Mouse (Mus musculus) heart, adult 10 weeks (tissue): ENCODE results near the gene Bak1. TPM values are rescaled to one million over a fixed set of nuclear protein-coding genes. Genes with fewer than 3 reads are reported as not detected.

Experiments used
- polyA plus RNA-seq: library from polyadenylated mRNA; stranded (reverse); fragments of 350-450 nt; fragmentation: Illumina TruSeq; extraction: RNeasy Lipid Tissue Mini Kit (QIAGEN cat#74804); gene quantifications from one replicate; pipeline ENCODE4 v1.2.3, GENCODE M21; 2014; ENCODE audit warnings: low read depth, low replicate concordance

Gene Bak1
- polyA plus RNA-seq, result 15.3 TPM

DNA sequence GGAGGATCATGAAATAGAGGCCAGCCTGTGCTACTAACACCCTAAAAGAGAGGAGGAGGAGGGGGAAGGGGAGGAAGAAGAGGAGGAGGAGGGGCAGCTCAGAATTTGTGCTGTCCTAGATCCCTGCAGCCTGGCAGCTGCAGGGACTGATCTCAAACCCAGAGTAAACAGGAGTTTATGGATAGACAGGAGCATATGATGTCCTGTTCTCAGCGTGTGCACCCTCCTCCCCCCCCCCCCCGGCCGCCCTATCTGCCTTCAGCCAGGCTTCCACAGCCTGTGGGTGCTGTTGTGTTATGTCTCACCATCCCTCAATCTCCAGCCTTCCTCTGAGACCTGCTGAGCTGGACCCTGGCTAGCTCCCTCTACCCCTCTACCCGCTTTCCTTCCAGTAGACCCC is at the start of gene Bak1:
Gene Bak1 (minus strand): TSS at position 101 of the 400 bp plus-strand sequence.

DNA sequence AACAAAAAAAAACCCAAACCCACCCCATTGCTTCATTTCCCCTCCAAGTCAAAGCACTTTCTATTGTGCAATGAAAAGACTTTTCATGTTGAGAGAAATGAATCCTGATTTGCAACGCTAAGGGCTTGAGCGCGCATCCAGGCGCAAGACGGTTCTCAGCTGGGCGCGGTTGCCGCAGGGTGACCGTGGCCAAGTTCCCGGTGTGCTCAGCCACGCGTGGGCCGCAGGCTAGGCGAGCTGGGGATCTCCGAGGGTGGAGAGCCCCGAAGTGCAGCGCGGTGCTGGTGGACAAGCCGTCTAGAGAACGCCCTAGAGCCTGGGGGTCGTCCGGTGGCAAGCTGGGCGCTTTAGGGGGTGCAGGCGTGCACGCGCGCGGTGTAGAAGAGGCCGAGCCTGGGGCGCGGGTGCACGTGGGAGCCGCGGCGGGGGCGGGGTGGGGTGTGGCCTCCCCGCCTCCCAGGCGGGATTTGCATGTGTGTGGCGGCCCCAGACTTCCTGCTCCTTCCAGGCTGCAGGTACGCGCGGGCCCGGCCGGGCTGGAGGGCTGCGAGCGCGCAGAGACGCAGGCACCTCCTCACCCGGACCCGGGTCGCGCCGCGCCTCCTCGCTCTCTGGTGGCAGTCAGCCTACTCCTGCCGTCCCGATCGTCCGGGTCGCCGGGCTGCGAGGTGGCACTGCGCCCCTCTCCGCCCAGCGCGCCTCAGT is 28.2 kb upstream of the Bak1 start, which contains the start of gene Itpr3:
Gene Itpr3 (plus strand): TSS at position 493 of the 705 bp plus-strand sequence.

DNA sequence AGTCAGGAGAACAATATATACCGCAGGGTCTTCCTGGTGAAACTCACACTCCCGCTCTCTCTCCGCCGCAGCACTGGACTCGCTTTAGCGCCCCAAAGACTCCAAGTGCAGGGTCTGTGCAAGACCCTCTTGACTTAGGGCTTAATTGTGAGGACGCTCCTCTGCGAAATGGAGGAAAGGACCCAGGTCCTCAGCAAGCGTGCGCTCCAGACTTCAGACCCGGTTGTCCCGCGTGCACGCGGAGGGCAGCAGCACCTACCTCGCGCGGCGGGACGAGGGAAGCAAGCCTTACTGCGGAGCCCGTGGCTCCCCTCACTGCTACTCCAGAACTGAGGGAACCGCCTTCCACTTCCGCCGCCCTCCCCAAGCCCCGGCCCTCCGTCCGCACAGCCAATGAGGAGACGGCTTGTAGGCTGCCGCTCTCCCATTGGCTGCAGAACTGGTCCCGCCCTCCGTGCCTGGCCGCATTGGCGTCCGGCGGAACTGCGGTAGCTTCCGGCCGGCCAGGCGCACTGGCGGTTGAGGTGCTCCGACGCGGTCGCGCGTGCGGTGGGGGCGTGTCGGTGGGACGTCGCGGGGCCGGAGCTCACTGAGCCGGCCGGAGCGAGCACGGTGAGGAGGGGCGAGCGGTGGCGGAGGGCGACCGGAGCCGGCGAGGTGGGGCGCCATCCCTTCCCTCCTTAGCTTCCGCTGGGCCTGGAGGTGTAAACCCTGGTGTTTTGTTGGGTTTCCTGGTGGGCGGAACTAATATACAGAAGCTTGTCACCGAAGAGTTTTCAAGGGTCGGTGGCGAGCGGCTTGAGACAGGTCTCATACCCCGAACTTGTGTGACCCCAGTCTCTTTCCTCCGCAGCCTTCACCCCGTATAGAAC is 55.9 kb downstream of the Bak1 start, which contains the start of gene Zbtb9:
Gene Zbtb9 (plus strand): TSS at position 465 of the 872 bp plus-strand sequence.

Other genes with a start within 250 kb of the Bak1 start
- 38.1 TPM for gene Bnip1, start 247.9 kb downstream of the Bak1 start, polyA plus RNA-seq
- 52.8 TPM for gene Nkx2-5, start 184.0 kb downstream of the Bak1 start, polyA plus RNA-seq
- 1.3 TPM for gene Kifc5b, start 111.9 kb downstream of the Bak1 start, polyA plus RNA-seq
- gene Phf1, start 96.0 kb downstream of the Bak1 start, polyA plus RNA-seq, result 36.0 TPM
- gene Cuta, start 89.4 kb downstream of the Bak1 start, polyA plus RNA-seq, result 104 TPM
- 5.7 TPM for gene Syngap1, start 87.8 kb downstream of the Bak1 start, polyA plus RNA-seq
- gene Zbtb9, start 55.8 kb downstream of the Bak1 start, polyA plus RNA-seq, result not detected
- gene Itpr3, start 28.3 kb upstream of the Bak1 start, polyA plus RNA-seq, result 3.2 TPM
- 369 TPM for gene Uqcc2, start 104.9 kb upstream of the Bak1 start, polyA plus RNA-seq
- 10.1 TPM for gene Ip6k3, start 138.8 kb upstream of the Bak1 start, polyA plus RNA-seq
- gene Lemd2, start 175.5 kb upstream of the Bak1 start, polyA plus RNA-seq, result 34.4 TPM